Mouse (Mus musculus) brain, embryonic 14.5 days (tissue): ENCODE measurements around the gene Atp5l.

ENCODE experiments used
- CTCF ChIP-seq: fragments of 200-500 bp; IDR thresholded peaks from 2 replicates; pipeline ENCODE4 v1.5.1; 2012; ENCODE audit warnings: inconsistent platforms, mild to moderate bottlenecking, moderate library complexity, borderline replicate concordance; ENCODE audit not compliant: insufficient read depth, insufficient read length; ENCODE audit errors: extremely low read depth
- POLR2A ChIP-seq: fragments of 200-500 bp; IDR thresholded peaks from 2 replicates; pipeline ENCODE4 v1.6.1; 2012; ENCODE audit warnings: mild to moderate bottlenecking, inconsistent platforms, borderline replicate concordance; ENCODE audit not compliant: poor library complexity, insufficient read depth, insufficient read length, severe bottlenecking; ENCODE audit errors: extremely low read depth

DNA sequence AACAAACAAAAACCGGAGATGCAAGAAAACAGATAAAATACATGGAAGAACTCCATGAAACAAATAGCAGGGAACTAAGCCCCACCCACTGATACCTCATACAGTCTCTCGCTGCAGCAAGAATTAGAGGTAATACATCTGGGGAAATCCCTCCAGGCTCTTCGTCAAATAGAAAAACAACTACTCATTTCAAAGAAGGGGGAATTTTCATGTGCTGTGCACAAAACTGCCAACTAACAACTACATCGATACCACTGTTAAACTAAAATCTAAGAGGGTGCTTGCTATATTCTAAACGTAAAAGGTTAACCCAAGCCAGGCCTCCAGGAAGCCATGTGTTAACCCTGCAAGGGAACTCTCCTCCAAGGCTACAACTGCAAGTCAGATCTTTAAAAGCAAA lies 46.9 kb downstream of the Atp5l start:
- TF ChIP-seq CTCF = no peak
- TF ChIP-seq POLR2A = no peak
